Mouse (Mus musculus) skeletal muscle tissue, adult 2 months (tissue): Measurements from ENCODE around the gene Ttc5.
"Not testable (repeated sequence)": the region's sequence is repeated elsewhere in the genome, so short reads cannot be mapped to it uniquely, and the experiment has no call there.

Experiments used
- DNase-seq: peaks from one replicate; pipeline ENCODE4 v3.0.0-alpha.2; 2012; ENCODE audit warnings: low read depth, low spot score

Ttc5 gene

DNA sequence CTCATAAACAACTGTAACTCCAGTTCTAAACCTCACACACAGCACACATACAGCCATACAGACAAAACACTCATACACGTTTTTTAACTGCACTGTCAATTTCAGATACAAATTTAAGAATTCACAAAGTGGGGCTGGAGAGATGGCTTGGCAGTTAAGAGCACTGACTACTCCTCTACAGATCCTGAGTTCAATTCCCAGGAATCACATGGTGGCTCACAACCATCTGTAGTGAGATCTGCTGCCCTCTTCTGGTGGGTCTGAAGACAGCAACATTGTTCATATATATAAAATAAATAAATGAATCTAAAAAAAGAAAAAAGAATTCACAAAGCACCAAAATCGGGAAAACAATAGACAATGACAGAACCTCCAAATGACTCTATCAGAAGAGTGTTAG is 14.0 kb downstream of the Ttc5 start:
- no peak for DNase-seq

DNA sequence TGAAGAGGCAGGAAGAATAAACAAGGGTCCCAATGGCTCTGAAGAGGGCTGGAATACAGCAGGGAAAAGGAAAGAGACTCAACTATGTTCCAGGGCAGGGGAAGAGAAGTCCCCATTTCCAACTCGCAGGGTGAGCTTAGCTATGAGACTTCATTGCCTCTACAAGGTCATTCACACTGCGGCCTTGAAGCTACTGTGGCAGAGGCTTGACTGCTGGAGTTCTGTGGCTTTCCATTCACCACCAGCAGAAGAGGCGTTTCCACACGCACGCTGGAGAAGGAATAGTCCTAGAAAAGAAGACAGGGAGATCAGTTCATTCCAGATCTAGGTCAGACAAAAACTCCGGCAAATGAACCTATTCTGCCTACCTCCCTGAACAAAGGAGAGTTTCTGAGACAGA is 19.6 kb downstream of the Ttc5 start:
- no peak for DNase-seq

DNA sequence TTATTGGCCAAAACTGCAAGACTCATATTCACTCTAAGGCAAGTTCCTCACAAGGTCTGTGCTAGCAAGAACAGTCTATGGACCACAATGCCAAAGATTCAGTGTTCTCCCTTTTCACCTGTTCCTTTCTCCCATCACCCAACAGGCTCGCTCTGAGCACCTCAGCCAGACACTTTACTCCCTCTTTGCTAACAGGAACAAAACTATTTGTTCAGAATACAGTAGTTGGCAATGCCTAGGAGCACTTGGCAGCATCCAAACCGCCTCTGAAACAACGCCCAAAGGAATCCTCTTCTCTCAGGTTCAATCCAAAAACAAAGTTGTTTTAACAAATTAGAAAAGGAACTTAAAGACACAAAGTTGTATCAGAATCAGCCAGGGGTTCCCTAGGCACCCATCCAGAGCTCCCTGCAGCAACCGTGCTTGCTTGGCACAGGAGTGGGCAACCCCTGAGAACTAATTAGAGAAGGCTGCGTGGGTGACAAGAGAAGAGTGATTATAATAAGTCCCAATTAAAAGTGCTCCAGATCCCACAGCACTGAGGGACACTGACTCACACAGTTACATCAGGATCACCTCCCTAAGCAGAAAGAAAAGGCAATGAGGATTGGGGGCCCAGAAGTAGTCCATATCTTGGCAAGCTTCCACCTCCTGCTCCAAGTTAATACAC is 26.8 kb downstream of the Ttc5 start:
- DNase-seq, result no peak

DNA sequence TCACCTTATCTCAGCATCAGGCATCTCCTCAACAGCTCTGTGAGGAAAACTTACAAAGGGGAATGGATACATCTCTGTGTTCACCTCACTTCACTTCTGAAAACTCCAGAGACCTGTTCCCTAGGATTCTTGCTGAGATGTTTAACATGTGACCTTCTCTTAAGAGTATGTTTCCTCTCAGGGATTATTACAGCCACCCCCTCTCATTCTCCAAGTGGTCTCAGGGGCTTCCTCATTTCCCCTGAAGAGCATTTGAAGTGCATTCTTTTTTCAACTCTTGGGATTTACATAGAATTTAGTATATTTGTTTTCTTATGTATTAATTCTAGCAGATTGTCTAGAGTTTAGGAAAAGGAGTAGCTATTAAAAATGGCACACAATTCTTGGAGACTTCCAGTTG is 40.3 kb downstream of the Ttc5 start, which contains the start of gene Olfr749:
TSS of gene Olfr749 (minus strand) at position 101 of the 400 bp plus-strand sequence.
- DNase-seq, result no peak

DNA sequence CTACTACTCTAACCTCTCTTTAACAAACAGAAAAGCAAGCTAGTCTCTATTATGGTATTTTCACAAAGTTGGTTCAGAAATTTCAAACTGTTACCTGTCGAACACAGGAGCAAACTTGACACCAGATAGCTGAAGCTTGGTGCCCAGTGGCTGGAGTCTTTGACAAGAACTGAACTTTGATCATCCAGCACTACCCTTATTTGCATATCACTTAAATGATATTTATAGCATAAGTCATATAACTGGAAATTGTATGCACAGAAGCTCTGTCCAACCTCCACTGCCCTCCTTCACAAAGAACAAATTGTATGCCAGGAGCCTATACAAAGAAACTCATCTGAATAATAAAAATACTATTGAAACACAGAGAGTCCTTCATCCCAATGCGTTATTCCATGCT is 43.7 kb downstream of the Ttc5 start:
- no peak for DNase-seq

DNA sequence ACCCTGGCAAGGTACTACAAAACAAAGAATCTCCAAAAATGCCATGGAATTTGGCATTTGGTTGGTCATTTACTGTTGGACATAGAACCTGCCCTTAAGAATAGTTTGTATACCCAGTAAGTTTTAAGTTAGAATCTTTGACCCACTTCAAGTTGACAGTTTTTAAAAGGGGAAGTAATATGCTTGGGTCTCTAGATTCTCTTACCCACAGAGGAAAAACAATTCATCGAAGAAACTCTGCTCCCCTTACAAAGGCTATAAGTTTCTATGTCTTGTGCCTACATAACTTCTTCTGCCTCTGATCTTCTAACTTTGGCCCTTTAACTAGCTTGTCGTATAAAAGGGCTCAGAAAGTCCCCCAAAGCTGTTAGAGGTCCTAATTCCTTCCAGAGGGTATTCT is 45.0 kb downstream of the Ttc5 start:
- no peak for DNase-seq

DNA sequence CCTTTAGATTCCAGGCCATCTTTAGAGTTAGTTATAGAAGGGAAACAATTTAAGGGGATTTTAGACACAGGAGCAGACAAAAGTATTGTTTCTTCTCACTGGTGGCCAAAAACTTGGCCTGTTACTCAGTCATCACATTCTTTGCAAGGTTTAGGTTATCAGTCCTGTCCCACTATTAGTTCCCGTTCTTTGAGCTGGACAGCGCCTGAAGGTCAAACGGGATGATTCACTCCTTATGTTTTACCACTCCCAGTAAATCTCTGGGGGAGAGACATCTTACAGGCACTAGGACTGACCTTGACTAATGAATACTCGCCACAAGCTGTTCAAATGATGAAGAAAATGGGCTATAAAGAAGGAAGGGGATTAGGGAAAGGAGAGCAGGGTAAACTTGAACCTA is 62.9 kb downstream of the Ttc5 start:
- DNase-seq, result not testable (repeated sequence)

DNA sequence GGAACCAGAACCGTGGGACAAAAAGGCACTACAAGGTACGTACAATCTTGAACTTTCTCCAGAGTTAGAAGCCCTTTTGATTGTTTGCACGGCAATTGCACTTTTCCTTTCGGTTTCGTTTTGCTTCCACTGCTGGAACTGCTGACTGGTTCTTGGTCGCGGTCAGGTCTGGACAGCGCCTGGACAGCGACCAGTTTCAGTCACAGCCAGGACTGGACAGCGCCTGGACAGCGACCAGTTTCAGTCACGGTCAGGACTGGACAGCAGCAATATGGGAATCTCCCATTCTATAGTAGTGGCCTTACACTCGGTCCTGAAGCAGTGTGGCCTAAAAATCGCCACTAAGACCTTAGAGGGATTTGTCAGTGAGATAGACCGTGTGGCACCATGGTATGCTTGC is 65.4 kb downstream of the Ttc5 start:
- not testable (repeated sequence) for DNase-seq
